Mouse (Mus musculus): ENCODE data around the gene Gm3727. TPM values are rescaled to one million over a fixed set of nuclear protein-coding genes. Genes with fewer than 3 reads are reported as not detected.
"Not testable (repeated sequence)": the region's sequence is repeated elsewhere in the genome, so short reads cannot be mapped to it uniquely, and the experiment has no call there.

Gm3727 gene
- not detected in 2 replicates for polyA plus RNA-seq (2012; rRNA removed)

- DNase-seq; H3K27ac ChIP-seq (ENCODE audit: insufficient read depth, low read length); H3K27me3 ChIP-seq (ENCODE audit: control insufficient read depth, insufficient read depth, low read length); H3K4me1 ChIP-seq (ENCODE audit: control insufficient read depth, insufficient read depth, low read length); H3K4me3 ChIP-seq (replicated peaks; ENCODE audit: insufficient read depth, low read depth, low read length): not testable (repeated sequence)
- WGBS = 82% methylated on average over 3 of the region's 3 CpGs
Measured at GRCm38 (mm10) chr14:7264614-7265013, at the start of gene Gm3727. TSS of gene Gm3727 (minus strand) at chr14:7264714.

GRCm38 (mm10) chr14:7243498-7243897, 21.0 kb downstream of the Gm3727 start:
- not testable (repeated sequence) for H3K4me1 ChIP-seq (ENCODE audit: control insufficient read depth, insufficient read depth, low read length); H3K27me3 ChIP-seq (ENCODE audit: control insufficient read depth, insufficient read depth, low read length); H3K4me3 ChIP-seq (replicated peaks; ENCODE audit: insufficient read depth, low read depth, low read length); H3K27ac ChIP-seq (ENCODE audit: insufficient read depth, low read length)
- TF ChIP-seq CTCF (IDR thresholded peaks at IDR 0.05; ENCODE audit: borderline replicate concordance, insufficient read depth, low read depth, low read length) = 0 out of 2 replicates have a peak, but pooled peaks have one; percentile 22
- peak; percentile 0 to 7 for DNase-seq
- 8% methylated on average over 8 of the region's 10 CpGs for WGBS

Other genes with a start within 250 kb of the Gm3727 start
- gene Gm10406, start 237.3 kb downstream of the Gm3727 start, polyA plus RNA-seq (2012; rRNA removed) = 0.67 and 0.88 TPM in 2 replicates
- not detected in 2 replicates for gene Gm3685, start 219.7 kb downstream of the Gm3727 start, polyA plus RNA-seq (2012; rRNA removed)
- 1.4 and 2.4 TPM in 2 replicates for gene Gm3696, start 164.1 kb downstream of the Gm3727 start, polyA plus RNA-seq (2012; rRNA removed)
- not detected in 2 replicates for gene Gm6676, start 139.3 kb downstream of the Gm3727 start, polyA plus RNA-seq (2012; rRNA removed)
- gene Gm3512, start 90.2 kb downstream of the Gm3727 start, polyA plus RNA-seq (2012; rRNA removed) = 1.7 TPM in 2 replicates
- gene Gm16434, start 70.2 kb downstream of the Gm3727 start, polyA plus RNA-seq (2012; rRNA removed) = not detected in 2 replicates
- gene Gm3739, start 50.3 kb upstream of the Gm3727 start, polyA plus RNA-seq (2012; rRNA removed) = 0.98 and 1.1 TPM in 2 replicates
- not detected in 2 replicates for gene Gm5797, start 67.7 kb upstream of the Gm3727 start, polyA plus RNA-seq (2012; rRNA removed)
- gene Gm8374, start 100.4 kb upstream of the Gm3727 start, polyA plus RNA-seq (2012; rRNA removed) = not detected in 2 replicates
- not detected in 2 replicates for gene Gm3755, start 186.2 kb upstream of the Gm3727 start, polyA plus RNA-seq (2012; rRNA removed)
- gene Gm3752, start 219.0 kb upstream of the Gm3727 start, polyA plus RNA-seq (2012; rRNA removed) = 0.46 and 0.85 TPM in 2 replicates

All from cerebellum, adult 2 months (tissue).